Mouse (Mus musculus): ENCODE measurements around the gene Rhov. TPM values are rescaled to one million over a fixed set of nuclear protein-coding genes. Genes with fewer than 3 reads are reported as not detected.

The Rhov gene
- under 1 TPM; 0.36 to 0.60 TPM for total RNA-seq (2021)
- long read RNA-seq, experiment 1, partial matches to known transcripts = 0 of 1 reads
- long read RNA-seq, experiment 1, other reads (novel, unspliced or antisense) = 0 of 1 reads
- long read RNA-seq, experiment 2 = 0 reads

DNA sequence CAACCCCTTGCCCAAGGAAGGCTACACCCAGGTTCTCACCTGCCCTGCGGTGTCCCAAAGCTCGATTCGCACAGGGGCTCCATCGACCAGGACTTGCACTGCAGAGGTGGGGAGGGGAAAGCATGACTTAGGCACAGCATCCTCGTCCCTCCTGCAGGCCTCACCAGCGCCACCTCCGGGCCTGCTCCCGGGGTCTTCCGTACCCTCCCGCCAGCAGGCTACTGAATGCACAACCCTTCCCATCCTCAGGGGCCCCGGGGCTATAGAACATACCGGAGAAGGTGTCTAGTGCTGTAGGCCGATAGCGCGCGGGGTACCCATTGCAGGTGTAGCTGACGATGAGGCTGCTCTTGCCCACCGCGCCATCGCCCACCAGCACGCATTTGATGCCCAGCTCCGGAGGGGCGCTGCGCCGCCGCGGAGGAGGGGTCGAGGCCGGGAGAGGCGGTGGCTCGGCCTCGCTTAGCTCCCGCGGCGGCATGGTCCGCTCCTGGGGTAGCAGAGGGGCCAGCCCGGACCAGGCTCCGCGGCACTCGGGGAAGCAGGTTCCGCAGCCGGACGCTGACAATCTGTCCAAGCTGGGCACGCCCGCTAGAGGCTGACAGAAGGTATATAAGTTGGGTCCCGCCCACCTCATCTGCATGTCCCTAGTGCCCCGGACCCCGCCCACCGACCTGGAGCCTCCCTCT, at the start of gene Rhov:
Gene Rhov (minus strand): TSS at position 630 of the 689 bp plus-strand sequence.
- DNase-seq = peak; percentile 60 to 77

DNA sequence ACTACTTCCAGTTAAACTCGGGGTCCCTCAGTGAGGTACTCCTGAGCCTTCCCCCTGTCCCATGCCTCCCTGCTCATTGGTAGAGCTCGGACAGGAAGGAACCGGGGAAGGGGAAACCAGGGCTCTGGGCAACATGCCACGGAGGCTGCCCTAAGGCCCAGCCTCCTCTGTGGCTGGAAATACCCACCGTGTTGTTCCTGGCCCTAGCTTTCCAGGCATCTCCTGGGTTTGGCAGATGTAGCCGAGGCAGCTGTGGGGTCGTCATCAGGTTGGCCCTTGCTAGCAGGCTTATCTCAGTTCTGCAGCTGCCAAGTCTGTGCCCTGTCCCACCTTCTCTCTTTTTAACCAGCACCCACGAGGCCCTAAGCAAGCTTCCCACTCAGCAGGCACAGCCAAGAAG, 49.5 kb upstream of the Rhov start:
- peak in 1 of 2 experiments; percentile 32 for DNase-seq

DNA sequence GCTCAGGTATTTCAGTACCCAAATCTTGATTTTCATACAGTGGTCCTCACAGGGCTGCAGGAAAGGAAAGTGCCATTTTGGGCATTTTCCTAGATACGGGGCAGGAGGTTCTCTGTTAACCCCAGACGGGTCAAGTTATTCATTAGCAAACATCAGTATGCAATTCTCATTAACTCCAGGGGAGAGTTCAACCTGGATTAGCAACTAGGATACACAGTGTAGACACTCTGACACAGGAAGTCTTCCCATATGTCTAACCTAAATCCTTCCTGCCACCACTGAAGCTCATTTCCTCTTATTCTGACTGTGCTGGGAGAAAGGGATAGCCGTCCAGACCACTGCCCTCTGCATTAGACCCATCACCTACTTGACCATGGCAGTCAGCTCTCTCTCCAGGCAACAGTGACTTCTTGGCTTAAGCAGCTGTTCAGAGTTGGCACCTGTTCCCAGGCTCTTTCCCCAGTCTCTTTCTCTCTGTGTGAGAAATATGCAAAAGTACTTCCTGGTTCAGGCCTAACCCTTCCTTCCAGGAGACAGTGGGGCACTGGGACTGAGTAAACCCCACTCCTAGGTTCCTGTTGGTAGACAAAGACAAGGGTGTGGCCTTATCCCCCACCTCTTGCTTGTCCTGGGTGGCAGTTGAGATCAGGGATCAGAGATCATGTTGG, 47.1 kb upstream of the Rhov start:
- DNase-seq = no peak

DNA sequence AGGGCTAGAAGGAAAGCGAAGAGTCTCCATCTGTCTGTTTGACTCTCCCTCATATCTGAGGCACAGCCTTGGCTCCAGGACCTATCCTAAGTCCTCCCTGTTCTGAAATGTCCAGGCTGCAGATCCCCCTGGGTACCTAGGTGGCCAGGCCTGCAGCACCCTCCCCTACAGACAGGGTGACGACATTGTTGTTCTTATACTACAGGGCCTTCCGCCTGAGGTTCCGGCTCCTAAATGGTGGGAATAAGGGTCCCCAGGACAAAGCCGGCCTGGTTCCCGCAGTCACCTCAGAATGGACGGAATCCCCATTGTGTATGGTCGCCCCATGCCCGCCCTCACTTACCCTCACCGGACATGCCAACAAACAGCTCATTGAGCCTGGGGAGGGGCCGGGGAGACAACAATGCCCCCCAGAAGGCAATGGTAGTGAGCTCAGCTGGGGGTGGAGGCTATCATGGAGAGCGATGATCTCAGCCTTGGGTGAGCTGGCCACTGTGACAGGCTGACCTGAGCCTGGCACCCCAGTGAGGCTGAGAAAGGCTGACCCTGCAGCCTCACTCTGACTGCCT, 43.8 kb upstream of the Rhov start:
- DNase-seq = no peak

DNA sequence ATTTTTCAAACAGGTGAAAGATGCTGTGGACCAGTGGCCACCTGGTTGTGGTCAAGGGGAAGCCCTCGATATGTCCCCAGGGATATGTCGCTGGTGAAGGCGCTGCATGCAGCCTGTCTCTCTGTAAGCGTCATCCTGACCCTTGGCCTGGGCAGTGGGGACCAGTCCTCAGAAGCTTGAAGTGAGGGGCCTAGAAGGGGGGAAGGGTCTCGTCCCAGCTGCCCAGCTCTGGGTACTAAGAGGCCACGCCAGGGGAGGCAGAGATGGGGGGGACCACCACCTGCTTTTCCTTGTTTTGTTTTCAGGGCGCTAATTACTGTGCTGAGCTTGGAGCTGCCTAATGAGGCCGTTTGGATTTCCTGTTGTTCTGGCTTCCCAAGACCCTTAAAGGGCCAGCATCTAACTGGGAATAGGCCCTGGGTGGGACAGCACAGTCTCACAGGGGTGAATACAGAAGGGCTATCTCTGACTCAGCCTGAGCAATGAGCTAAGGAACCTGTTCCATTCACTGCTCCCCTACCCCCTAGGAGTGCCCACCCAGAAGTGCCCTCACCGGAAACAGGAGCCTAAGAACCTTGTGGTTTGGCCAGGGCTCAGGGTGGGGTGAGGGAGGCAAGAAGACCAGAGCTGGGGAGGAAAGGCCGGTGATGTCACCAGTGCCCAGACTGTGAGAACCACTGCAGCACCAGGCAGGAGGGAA, 42.9 kb upstream of the Rhov start:
- DNase-seq = no peak

DNA sequence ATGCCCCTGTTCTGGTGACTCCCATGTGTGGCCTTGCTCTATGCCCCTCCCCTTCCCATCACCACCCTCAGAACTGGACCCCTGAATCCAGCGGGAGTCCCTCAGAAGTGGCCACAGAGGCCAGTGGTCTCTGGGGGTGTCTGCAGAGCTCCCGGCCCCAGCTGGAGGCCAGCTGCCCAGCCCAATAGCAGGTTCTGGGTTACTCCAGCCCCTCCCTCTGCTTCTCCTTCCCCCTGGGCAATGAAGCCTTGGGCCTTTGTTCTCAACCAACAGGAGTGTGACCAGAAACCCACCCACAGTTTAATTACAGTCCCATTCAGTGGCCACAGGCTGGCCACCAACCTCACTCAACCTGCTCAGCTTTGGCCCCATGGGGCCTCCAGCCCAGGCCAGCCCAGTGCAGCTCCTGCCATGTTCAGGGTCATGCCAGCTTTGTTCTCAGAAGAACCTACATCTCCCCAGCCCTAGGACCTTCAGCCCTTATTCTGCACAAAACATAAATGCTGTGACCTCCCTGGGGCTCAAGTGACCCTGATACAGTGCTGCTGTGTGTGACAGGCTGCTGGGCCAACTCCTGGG, 41.4 kb upstream of the Rhov start:
- no peak for DNase-seq

DNA sequence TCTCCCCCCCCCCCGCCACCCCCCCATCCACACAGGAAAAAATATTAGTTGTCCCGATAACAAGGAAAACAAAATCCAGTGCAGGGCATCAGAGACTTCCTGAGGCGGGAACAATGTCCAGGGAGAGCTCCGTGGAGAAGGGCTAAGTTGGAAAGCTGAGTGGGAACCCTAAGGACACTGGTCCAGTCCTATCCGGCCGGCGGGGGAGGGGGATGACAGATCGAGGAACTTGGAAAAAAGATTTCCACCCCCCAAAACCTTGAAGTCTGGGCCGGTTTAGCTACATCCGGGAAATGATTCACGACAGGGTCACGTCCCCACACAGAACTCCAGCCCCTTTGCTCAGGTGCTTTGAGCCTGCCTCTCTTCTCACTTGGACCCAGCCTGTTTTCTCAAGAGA, 40.5 kb upstream of the Rhov start:
- peak; percentile 57 to 78 for DNase-seq

DNA sequence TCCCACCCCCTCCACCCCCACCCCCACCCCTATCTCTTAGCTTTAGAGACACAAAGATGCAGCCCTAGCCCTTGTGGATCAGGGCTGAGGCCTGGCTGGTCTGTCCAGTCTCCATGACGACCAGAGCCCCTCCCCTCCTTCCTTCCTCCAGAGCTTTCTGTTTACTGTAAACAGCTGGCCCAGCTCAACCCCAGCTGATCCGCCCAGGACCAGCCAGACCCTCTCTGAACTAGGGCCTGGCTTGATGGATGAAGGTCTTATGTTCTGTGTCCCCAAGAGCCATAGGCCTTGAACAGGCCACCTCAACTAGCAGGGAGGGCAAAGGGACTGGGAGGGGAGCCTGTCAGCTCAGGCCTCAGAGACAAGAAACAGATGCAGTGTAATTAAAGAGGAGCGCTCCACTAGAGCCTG, 33.7 kb upstream of the Rhov start:
- peak; percentile 49 to 71 for DNase-seq

DNA sequence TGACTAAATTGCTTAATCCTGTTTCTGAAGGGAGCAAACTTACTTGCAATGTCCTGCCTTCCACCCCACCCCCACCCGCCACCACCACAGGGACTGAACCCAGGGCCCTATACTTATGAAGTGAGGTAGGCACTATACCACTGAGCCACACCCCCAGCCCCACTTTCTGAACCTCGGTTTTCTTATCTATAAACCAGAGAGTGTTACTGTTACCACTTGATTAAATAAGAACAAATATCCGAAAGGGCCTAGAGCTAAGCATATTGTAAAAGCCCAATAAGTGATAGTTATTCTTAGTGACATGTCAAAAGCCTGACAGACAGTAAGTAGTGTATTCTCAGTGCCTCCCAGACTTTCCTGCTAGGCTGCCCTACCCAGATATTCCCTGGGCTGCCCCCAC, 33.3 kb upstream of the Rhov start:
- no peak for DNase-seq

DNA sequence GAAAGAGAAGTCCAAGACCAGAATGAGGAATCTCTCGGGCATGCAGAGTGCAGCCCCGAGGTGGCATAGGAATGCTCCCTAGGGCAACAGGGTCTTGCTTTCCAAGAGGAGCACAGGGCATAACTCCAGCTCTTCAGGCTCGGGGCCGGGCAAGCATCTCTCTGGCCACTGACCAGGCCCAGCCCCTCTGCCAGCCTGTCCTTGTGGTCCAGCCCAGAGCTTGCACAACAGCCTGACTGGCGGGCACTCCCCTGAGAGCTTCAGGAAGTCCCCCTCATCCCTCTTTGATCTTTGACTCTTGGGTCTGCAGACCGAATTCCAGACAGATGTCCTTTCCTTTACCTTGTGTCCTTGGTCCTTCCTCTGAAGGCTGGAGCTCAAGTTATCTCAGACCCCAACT, 31.8 kb upstream of the Rhov start:
- DNase-seq = peak in 1 of 2 experiments; percentile 66

DNA sequence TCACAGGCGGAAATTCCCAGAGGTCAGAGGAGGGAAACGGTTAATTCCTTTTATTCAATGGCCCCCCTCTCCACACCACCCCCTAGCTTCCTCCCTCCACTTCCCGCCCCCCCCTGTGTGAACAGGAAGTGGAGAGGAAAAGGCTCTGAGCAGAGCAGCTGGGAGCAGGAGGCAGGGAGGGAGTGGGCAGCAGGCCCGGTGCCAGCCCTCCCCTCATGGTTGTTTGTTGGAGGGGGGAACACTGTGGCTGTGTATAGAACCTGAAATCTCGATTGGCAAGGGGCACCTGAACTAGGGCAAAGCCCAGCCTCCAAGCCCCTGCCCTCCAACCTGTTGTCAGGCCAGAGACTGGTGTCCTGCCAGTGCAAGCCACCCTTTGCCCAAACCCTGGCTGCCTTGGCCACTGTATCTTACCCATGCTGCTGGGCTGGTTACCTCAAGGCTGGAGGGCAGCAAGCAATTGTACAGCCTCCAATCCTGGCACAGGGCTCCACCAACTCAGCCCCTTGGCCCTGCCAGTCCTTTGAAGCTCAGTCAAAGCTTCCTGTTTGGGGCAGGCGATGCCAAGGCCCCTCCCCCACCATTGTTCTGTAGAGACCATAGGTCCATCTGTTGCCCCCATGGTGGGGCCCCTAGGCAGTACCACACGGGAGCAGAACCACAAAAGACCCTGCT, 29.9 kb upstream of the Rhov start:
- DNase-seq = peak; percentile 57 to 76

DNA sequence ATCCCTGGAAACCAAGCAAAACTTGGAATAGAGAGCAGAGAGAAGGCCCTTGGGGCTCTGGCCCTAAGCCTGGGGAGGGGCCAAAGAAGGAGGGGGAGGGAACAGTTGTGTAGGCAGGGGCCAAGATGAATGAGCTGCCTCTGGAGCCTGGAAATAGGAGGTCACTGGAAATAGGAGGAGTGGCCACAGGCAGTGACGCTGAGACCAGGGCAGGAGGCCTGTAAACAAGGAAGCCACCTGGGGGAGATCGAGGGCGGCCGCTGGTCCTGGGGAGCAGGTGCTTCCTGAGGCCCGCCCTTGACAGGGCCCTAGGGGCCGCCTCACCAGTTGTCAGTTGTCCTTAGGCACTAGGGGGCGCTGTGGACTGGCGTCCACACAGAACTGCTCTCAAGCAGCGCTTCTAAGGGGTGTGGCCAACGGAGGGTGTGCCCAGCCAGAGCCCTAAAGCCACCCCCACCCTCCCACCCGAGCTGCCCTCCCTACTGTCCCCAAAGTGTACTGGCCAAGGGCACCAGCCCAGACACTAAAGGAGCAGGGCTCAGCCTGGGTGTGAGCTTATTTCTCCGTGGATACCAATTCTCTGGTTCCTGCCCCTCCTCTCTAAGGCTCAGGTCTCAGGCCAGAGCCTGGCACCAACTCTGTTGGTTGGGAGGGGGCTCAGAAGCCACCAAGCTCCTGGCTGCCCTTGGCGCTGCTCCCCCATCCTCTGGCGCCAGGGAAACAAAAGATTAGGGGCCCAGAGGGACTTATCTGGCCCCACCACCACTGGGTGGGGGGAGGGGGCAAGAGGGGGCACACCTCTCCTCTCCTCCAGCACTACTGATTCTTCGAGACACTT, 29.1 kb upstream of the Rhov start:
- DNase-seq = peak; percentile 86 to 91

DNA sequence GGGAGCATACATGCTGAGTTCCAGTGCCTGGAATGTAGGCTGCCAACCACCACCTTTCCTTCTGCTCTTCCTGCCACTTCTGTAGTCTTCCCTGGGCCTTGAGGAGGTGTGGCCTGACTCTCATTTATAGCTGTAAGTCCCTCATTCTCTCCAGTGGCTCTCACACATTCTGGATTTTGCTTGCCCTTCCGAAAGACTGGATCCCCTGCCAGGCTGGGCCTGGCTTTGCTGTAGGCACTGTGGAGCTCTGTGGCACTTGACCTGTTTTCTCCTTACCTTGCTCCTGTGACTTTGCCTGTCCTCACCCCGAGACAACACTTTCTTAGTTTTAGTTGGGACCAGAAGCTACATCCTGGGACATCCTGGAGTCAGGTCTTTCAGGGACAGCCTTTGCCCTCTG, 27.8 kb upstream of the Rhov start:
- no peak for DNase-seq

DNA sequence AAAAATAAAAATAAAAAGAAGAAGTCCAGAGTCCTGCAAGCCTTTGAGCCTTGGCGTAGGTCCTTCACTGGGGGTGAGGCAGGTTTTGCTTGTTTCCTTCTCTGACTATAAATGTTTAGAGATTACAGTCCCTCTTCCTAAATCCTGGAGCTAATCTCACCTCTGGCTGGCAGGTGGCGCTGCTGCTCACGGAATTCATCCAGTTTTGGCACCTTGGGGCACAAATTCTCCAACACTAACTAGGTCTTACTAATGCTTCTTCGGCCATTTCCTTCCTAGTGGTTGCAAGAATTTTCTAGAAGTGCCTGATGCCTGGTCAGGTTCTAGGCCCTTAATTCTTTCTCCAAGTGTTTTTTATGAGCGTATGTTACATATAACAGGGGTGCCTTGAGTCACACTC, 27.3 kb upstream of the Rhov start:
- DNase-seq = peak; percentile 70 to 77

DNA sequence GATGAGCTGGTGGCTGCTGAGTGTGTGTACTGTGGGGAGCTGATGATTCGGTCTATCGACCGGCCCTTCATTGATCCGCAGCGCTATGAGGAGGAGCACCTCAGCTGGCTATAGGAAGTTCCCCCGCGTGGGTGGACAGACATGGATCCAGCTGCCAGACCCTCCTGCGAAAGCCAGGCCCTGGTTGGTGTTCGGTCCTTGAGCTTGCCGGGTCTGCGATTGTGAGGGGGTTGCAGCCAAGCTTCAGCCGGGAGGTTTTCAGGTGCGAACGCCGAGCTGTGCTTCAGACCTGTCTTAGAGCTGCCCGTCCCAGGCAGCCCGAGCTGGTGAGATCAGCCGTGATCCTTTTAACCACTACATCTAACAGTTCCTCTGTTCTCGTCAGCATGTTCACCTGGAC, 26.4 kb upstream of the Rhov start:
- DNase-seq = no peak

DNA sequence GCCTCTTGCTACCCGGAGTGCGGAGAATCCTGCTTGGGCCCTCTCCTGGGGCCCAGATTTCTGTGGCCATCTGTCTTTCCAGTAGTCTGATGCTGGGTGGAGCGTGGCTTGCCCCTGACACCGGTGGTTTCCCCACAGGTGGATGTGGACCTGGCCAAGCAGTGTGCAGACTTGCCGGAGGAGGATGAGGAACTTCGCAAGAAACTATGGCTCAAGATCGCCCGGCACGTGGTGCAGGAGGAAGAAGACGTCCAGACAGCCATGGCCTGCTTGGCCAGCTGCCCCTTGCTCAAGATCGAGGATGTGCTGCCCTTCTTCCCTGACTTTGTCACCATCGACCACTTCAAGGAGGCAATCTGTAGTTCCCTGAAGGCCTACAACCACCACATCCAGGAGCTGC, 25.7 kb upstream of the Rhov start:
- DNase-seq = no peak

DNA sequence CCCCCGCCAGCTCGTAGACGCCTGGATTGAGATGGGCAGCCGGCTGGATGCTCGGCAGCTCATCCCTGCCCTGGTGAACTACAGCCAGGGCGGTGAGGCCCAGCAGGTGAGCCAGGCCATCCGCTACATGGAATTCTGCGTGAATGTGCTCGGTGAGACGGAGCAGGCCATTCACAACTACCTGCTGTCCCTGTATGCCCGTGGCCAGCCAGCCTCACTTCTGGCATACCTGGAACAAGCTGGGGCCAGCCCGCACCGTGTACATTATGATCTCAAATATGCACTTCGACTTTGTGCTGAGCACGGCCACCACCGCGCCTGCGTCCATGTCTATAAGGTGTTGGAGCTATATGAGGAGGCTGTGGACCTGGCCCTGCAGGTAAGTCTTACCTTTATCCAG, 23.3 kb upstream of the Rhov start:
- DNase-seq = no peak

DNA sequence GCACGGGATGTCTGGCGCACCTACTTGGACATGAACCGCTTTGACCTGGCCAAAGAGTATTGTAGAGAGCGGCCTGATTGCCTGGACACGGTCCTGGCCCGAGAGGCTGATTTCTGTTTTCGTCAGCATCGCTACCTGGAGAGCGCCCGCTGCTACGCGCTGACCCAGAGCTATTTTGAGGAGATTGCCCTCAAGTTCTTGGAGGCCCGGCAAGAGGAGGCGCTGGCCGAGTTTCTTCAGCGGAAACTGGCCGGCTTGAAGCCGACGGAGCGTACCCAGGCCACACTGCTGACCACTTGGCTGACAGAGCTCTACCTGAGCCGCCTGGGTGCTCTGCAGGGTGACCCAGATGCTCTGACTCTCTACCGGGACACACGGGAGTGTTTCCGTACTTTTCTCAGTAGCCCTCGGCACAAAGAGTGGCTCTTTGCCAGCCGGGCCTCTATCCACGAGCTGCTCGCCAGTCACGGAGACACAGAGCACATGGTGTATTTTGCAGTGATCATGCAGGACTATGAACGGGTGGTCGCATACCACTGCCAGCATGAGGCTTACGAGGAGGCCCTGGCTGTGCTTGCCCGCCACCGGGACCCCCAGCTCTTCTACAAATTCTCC, 22.8 kb upstream of the Rhov start:
- no peak for DNase-seq

DNA sequence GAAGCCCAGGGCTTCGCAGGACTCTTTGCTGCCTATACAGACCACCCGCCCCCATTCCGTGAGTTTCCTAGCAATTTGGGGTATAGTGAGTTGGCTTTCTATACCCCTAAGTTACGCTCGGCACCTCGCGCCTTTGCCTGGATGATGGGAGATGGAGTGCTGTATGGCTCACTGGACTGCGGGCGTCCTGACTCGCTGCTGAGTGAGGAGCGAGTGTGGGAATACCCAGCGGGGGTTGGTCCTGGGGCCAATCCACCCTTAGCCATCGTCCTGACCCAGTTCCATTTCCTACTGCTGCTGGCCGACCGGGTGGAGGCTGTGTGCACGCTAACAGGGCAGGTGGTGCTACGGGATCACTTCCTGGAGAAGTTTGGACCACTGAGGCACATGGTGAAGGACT, 22.2 kb upstream of the Rhov start:
- DNase-seq = no peak

DNA sequence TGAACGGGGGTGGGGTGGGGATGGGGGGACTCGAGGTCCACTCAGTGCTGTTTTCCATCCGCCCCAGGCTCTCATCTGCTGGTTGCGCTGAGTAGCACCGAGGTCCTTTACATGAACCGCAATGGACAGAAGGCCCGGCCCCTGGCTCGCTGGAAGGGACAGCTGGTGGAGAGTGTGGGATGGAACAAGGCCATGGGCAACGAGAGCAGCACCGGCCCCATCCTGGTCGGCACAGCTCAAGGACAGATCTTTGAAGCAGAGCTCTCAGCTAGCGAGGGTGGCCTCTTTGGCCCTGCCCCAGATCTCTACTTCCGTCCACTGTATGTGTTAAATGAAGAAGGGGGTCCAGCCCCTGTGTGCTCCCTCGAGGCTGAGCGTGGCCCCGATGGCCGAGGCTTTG, 21.8 kb upstream of the Rhov start:
- DNase-seq = peak; percentile 47 to 51

All from adrenal gland, postnatal 36 days (tissue).